Mouse (Mus musculus): ENCODE data around the gene Ank3.
"Not testable (repeated sequence)": the region's sequence is repeated elsewhere in the genome, so short reads cannot be mapped to it uniquely, and the experiment has no call there.

Ank3 gene

DNA sequence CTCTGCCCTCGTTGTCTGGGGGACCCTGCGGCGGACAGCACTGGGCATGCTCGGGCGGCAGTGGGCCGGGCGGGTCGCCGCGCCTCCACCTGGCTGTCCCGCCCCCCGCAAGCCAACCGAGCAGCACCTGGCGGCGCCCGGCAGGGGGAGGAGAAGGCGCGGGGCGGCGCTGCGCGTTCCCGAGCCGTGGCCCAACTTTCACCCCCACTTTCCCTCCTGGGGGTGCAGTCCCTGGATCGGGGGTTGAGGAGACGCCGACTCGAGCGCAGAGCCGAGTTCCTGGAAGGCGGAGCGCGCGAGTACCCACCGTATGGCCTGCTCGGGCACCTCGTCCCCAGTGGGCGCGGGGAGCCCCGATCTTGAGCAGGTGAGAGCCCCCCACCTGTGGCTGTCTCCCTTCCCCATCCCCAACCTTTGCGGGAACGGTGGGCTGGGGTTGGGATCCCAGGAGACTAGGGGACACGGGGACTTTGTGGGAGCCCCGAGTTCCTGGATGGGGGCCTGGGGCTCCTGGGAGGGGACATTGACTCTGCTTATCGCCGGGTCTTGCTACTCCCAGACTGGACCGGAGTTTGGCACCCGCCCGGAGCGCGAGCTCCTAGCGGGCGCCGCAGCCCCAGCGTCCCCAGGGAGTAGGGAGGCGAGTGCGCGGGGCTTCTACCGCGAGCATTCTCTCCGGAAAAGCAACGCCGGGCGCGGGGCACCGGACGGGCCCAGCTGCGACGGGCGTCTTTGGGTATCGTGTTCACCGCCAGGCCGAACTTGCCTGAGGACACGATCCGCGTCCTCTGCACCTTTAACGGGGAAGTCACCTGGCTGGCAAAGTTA, at the start of gene Ank3:
Ank3 (plus strand) TSS at position 11 of the 828 bp plus-strand sequence.
- CTCF ChIA-PET = no interaction called here

DNA sequence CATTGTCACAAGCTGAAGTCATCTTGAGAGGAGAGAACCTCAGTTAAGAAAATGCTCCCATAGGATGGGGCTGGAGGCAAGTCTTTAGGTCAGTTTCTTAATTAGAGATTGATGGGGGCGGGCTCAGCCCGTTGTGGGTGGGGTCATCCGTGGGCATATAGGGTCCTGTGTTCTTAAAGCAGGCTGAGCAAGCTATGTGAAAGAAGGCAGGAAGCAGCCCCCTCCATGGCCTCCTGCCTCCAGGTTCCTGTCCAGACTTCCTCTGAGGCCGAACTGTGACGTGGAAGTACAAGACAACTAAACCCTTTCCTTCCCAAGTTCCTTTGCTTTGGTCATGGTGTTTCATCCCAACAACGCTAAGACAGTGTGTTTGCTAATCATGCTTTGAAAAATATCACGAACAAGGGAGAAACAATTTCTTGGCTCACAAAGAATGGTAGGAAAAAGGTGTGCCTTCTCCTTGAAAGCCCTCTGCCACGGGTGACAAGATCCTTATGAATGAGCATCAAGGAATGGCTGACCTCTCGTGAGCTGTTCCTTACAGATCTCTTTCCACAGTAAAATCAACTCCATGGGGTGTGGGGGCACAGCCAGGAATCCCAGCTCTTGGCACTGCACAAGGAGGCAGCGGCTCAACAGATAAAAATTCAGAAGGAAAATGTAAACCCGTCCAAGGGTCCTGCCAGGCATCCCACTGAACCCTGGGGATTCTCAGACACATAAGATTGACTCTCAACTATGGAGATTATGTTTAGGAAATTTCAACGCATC, 47.3 kb upstream of the Ank3 start:
- CTCF ChIA-PET = no interaction called here

DNA sequence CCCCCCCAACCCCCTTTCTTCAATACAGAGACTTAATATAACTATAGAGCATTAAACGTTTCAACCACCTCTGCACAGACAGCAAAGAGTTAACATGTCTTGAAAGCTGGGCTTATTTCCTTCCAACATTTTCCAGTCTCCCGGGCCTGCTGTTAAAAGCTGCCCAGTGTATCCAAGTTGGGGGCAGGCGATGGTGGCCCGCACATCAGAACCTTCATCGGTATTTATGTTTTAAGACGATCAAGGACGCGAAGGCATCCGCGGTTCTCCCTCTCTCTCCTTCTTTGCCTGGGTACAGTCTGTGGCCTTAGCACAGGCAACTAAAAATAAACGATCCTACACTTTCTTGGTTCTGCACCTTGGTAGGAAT, 46.7 kb upstream of the Ank3 start:
- CTCF ChIA-PET = interaction anchor here (0.7 kb wide), 1 partner anchor 976 kb away, joined by 5 read pairs; no protein-coding TSS in a partner anchor

DNA sequence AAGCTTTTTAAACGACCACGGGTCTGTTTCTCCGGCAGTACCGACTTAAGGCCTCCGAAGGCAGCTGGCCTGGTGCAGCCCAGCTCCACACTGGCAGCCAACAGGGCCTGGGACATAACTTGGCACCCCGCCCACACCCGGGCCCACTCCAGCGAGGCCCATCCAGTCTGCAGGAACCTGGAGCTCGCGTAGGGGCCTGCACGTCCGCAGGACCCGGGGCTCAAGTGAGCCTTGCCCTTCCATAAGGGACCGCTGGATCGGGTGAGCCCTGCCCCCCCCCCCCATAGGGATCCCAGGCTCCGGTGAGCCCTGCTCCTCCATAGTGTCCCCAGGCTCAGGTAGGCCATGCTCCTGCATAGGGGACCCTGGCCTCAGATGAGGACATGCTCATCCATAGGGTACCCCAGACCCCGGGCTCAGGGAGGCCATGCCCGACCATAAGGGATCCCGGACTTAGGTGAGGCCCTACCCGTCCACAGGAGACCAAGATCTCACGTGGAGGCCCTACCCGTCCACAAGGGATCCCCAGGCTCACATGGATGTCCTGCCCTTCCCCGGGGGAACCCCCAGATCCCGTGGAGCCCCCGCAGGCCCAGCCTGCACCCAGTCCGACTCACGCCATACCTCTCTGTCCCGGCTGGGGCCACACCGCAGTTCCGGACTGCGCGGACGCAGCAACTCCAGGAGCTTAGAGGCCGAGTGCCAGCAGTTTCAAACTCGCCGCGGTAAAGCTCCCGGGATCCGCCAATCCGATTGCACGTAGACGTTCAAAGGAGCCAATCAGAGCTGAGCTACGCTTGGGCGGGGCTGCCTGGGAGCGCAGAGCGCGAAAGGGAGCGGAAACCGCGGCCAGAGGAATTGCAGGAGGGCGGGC, 46.1 kb upstream of the Ank3 start, which contains the start of gene Cdk1:
Cdk1 (minus strand) TSS at position 727 of the 874 bp plus-strand sequence.
- CTCF ChIA-PET = interaction anchor here (0.7 kb wide), 1 partner anchor 976 kb away, joined by 5 read pairs; no protein-coding TSS in a partner anchor

DNA sequence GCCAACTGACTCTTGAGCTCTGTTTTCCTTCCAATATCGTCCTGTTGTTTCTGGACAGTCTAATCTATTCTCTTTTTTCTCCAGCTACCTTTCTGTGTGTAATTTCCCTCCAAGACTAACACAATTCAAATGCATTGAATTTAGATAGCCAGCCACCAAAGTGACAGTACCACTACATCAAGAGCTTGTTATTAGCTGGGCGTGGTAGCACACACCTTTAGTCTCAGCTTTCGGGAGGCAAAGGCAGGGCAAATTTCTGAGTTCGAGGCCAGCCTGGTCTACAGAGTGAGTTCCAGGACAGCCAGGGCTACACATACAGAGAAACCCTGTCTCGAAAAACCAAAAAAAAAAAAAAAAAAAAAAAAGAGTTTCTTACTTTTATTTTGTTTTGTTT, 45.5 kb upstream of the Ank3 start:
- CTCF ChIA-PET = not testable (repeated sequence)

DNA sequence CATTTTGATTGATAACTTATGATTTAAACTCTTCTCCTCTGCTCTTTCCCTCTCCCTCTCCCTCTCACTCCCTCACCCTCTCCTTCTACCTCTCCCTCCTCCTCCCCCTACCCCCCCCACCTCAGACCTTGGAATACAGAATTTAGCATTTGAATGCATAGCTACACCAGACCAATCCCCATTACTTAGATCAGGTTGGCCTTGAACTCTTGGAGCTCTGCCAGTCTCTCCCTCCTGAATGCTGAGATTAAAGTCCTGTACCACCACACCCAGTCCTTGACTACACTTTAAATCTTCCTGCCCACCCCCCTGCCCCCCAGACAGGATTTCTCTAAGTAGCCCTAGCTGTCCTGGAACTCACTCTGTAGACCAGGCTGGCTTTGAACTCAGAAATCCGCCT, 38.9 kb upstream of the Ank3 start:
- CTCF ChIA-PET = no interaction called here

DNA sequence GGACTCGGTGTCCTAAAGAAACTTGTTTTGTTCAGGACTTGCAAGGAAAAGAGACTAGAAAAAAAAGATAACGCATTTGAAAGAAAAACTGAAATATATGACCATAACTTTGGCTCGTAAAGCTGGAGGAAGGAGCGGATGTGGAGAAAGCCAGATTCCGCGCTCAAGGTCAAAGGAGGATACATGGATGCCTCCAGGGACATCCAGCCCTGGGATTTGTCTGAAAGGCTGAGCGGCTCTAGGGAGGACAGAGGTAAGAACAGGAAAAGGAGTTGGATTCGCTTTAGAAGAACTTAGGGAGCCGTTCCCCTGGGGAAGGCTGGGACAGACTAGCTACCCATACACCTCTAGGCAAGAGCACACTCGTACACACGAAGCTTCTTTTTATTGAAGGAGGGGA, 32.4 kb upstream of the Ank3 start:
- CTCF ChIA-PET = interaction anchor here (0.6 kb wide), 2 partner anchors 60 to 298 kb away, joined by 3 to 5 read pairs; no protein-coding TSS in a partner anchor

DNA sequence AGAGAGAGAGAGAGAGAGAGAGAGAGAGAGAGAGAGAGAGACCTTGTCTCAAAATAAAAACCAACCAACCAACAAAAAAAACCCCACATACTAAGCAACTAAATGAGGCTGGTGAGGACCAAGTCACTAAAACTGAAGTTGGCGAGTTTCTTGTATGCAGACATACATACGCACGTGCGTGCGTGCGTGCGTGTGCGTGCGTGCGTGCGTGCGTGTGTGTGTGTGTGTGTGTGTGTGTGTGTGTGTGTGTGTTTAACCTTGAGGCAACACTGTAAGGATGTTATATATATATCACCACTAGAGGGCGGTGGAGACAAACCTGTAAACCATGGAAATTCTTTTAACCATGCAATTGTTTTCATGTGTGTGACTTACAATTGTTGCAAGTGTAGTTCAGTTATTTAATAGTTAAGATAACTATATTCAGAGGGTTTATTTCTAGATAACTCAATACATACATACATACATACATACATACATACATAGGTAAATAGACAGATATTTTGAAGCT, 31.6 kb upstream of the Ank3 start:
- CTCF ChIA-PET = no interaction called here

DNA sequence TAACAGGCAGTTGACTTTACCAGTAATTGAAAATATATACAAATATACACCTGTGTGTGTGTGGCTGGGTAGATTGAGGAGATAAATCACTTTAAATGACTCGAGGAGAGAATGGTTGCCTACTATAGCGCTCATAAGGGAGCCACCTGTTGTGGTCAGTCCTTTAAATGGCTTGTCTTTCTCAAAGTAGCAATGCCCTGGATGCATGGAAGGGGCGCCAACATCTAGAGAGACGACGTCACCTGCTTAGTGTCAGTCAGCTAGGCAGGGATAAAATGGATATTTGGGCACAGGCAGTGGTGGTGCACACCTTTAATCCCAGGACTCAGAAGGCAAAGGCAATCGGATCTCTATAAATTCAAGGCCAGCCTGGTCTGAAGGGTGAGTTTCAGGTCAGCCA, 29.3 kb upstream of the Ank3 start:
- CTCF ChIA-PET = no interaction called here

DNA sequence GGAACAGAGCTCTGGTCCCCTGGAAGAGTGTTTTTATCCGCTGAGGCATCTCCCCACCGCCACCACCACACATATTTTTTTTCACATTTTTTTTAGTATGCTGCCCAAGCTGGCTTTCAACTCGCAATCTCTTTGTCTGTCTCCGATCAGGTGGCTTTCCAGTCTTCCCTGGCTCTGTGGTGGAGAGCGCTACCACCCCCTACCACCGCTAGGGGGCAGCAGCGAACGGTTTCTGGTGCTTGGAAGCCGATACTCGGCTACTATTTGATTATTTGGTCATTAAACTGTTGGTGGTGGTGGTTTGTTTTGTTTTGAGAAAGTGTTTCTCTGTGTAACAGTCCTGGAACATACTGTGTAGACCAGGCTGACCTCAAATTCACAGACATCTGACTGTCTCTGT, 27.1 kb upstream of the Ank3 start:
- CTCF ChIA-PET = no interaction called here

DNA sequence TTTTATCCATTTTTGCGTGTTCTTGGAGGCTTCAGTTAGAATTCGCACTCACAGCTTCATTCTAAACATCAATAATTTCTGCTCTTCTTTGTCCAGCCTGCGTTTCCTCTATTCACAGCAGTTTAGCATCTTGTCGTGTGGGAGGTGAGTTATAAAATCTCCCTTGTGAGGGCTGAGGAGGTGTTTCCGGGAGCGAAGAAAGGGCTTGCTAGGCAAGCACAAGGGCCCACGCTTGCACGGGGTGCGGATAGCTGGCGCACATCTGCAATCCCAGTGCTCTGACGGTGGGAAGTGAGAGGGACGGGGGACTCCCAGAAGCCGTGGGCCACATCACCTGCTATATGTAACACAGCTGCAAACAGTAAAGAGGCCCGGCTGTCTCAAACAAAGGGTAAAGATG, 26.5 kb upstream of the Ank3 start:
- CTCF ChIA-PET = no interaction called here

DNA sequence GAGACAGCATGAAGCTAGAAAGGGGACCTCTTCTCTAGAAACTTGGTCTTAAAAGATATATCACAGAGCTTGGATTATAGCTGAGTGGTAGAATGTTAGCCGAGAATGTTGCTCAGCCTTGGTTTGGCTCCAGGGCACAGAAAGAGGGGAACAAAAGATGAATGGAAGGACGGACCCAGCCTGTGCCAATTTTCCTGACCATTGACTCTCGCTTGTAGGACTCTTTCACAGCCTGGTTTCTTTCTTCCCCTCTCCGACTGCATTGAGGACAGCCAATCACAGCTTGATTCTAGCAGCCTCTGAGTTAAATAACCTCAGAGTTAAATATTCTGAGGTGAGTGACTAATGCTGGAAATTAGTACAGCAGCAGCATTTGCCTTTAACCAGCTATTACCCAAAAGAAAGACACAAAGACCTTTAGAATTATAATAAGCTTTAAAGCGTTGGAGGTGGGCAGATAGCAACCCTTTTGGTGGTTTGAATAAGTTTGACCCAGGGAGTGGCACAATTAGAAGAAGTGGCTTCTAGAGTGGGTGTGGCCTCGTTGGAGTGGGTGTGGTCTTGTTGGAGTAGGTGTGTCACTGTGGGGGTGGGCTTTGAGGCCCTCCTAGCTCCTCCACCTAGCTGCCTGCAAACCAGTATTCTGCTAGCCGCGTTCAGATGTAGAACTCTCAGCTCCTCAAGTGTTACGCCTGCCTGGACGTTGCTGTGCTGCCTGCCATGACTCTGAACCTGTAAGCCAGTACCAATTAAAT, 24.6 kb upstream of the Ank3 start:
- CTCF ChIA-PET = no interaction called here

DNA sequence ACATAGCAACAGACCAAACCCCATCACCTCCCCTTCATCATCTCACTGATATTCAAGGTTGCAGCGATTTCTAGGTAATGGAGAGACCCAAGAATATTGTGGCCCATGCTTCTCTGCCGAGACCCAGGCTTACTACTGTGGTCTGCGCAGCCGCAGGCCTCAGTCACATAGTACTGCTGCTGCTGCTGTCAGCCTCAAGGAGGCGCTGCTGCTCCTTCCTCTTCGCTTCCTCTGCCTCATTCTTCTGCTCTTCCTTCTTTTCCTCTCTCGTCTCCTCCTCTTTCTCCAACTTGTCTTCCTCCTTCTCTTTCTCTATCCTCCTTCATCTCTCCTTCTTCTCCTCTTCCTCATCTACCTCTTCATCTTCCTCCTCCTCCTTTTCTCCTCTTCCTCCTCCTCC, 23.4 kb upstream of the Ank3 start:
- CTCF ChIA-PET = no interaction called here

DNA sequence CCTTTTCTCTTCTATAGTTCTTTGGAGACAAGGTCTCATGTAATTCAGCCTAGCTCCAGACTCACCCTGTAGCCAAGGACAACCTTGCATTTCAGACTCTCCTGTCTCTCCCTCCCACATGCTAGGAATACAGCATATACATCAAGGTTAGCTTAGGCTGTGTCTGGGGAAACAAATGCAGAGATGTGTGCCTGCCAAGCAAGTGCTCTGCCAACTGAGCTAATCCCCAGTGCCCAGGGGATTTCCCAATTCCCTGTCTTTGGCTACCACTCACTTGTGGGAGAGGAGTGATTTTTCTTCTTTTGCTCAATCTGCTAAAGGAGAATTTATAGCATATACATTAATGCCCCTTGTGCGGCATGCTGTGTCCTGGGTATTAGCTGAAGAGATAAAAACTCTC, 15.4 kb upstream of the Ank3 start:
- CTCF ChIA-PET = no interaction called here

DNA sequence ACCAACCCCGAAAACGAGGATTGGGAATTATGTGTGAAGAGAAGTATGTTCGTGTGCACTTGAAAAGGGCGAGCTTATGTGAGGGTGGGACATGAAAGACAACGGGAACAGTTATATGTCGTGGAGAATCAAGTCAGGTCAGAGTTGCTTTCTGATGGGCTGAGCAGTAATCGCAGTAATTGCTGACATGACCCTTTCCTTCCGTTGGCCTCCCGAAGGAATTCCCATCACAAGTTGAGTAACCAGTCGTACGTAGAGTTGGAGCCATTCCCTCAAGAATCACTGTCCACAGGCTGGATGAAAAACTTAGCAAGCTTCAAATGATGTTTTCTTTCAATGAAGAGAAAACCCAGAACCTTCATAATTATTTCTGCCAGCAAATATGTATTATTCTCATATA, 13.9 kb upstream of the Ank3 start:
- CTCF ChIA-PET = no interaction called here

DNA sequence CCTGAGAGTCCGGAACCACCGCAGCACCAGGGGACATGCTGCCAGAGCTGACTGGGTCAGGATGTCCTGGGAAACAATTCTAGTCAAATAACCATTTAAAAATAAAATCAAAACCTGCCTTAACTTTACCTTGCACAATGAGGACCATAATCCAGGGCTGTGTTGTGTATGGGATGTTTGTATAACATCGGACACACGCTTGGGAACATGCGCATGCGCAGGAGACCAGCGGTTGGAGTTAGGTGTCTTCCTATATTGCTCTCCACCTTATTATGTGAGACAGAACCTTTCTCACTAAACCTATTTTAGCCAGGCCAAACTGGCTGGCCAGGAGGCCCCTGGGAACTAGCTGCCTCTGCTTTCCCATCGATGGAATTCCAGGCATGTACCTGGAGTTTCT, 13.4 kb upstream of the Ank3 start:
- CTCF ChIA-PET = no interaction called here

DNA sequence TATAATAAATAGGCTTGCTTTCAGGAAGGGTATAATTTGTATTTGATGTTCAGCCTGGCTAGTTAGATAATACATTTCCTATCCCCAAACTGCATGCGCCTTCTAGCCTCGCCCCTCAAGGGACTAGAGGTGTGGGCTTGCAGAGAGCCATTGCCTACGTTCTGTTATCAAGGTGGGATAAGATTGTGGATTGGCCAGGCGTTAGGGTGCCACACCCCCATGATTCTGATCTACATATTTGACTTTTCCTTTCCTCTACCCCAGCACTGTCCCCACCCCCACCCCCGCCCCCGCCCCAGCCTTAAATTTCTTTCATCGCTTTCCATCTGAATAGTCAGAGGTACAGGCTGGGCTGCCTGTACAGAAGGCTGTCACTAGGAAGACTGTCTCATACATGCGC, 11.8 kb upstream of the Ank3 start:
- CTCF ChIA-PET = no interaction called here

DNA sequence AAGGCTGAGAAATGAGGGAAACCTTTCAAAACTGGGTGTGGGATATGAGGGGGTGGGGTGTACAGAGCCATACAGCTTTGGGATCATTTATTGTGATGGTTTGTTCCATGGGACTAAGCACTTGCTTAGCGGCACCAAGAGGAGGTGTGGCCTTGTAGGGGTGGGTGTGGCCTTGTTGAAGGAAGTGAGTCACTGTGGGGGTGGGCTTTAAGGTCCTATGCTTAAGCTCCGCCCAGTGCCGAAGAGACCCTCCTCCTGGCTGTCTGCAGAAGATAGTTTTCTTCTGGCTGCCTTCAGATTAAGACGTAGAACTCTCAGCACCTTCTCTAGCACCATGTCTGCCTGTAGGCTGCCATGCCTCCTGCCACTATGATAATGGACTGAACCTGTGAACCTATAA, 9.1 kb upstream of the Ank3 start:
- CTCF ChIA-PET = no interaction called here

DNA sequence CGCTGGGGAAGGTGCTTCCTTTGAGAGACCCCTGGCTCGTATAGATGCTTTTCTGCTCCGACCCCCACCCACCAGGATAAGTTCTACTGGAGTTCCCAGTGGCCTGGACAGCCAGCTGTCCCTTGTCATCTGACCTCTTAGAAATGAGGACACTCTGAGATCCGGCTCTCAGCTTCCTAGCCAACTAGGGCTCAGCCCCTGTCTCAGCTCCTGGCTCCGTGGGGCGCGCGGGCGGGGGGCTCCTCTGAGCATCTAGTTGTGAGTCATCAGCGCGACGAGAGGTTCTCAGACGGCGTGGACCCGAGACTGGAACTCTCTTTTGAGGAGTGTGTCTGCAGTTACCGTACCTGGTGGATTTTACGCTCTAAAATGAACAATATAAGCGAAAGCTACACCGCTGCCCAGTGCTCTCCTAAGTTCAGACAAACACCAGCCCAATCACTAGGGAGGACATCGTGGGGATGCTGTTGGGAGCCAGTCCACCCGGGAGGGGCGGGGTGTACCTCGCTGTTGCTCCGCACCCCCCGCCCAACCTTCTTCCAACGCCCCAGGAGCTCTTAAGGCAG, 293 bp upstream of the Ank3 start:
- CTCF ChIA-PET = no interaction called here

DNA sequence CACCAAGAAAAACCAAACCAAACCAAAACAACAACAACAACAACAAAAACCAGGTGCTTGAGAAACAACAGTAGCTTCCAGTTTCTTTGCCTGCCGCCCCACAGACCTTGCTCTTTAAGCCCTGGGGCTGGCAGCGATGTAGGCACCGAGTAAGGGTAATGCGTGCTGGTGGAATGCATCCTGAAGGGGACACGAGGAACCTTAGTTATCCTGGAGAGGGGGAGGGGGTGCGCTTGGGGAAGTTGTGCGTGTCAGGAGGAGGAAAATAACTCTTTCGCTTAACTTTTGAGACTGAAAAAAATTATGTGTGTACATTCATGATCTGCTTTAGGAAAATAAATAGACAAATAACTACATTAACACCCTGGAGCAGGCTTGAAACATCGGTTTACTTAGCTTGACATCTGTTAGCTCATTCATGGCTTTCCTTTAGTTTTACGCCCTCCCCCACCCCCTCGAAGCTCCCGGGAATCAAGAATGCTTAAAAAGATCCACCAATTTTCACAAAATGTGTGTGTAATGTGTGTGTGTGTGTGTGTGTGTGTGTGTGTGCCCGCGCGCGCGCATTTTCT, 1.3 kb downstream of the Ank3 start:
- CTCF ChIA-PET = no interaction called here

DNA sequence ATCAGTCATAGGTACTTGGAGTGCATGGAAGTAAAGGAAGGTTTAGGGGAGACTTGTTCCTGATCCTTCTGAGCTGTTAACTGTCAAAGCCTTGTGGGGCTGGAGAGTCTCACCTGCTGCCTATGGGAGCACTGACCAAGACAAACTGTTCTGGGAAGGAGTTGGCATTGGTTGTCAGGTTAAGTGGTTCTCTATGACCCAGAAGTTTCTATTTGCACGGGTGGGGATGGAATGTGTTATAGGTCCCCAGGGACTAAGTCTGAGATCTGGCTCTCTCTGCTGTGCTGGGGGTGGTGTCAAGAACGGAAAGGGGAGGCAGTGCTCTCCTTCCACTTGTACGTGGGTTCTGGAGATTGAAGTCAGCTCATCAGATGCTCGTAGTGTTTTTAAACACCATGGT, 6.9 kb downstream of the Ank3 start:
- CTCF ChIA-PET = no interaction called here
